Mouse (Mus musculus) limb, embryonic 11.5 days (tissue): Measurements from ENCODE around the gene Hormad1. TPM values are rescaled to one million over a fixed set of nuclear protein-coding genes. Genes with fewer than 3 reads are reported as not detected.

Experiments used
- ATAC-seq: fragments of 200-750 bp; cut with Nextera tagmentation; 2 replicates; pipeline ENCODE4 v1.8.0; 2017; ENCODE audit warnings: low read depth; ENCODE audit not compliant: insufficient number of reproducible peaks, low FRiP score, low TSS enrichment
- DNase-seq: peaks from one replicate; pipeline ENCODE4 v3.0.0-alpha.2; 2015; ENCODE audit warnings: low spot score
- H3K27ac ChIP-seq: fragments of 300-500 bp; sonication (generic); replicated peaks from 2 replicates; pipeline ENCODE4 v1.5.1; 2014; ENCODE audit warnings: low read depth, mild to moderate bottlenecking, low read length
- H3K27me3 ChIP-seq: fragments of 300-500 bp; sonication (generic); 2 replicates; pipeline ENCODE4 v1.6.1; 2014; ENCODE audit warnings: mild to moderate bottlenecking, low read length, mixed read lengths; ENCODE audit not compliant: control insufficient read depth, insufficient read depth
- H3K36me3 ChIP-seq: fragments of 300-500 bp; sonication (generic); 2 replicates; pipeline ENCODE4 v1.6.1; 2014; ENCODE audit warnings: mild to moderate bottlenecking, low read length, moderate library complexity, mixed read lengths; ENCODE audit not compliant: control insufficient read depth, insufficient read depth
- H3K4me1 ChIP-seq: fragments of 300-500 bp; sonication (generic); 2 replicates; pipeline ENCODE4 v1.6.1; 2014; ENCODE audit warnings: low read length, mixed read lengths; ENCODE audit not compliant: control insufficient read depth, insufficient read depth
- H3K4me2 ChIP-seq: fragments of 300-500 bp; sonication (generic); 2 replicates; pipeline ENCODE4 v1.6.1; 2014; ENCODE audit warnings: low read depth, mild to moderate bottlenecking, moderate library complexity; ENCODE audit not compliant: severe bottlenecking
- H3K4me3 ChIP-seq: fragments of 300-500 bp; sonication (generic); 2 replicates; pipeline ENCODE4 v1.5.1; 2014; ENCODE audit warnings: low read depth, low read length
- H3K9ac ChIP-seq: fragments of 300-500 bp; sonication (generic); 2 replicates; pipeline ENCODE4 v1.6.1; 2014; ENCODE audit warnings: mild to moderate bottlenecking, low read length
- H3K9me3 ChIP-seq: fragments of 300-500 bp; sonication (generic); 2 replicates; pipeline ENCODE4 v1.6.1; 2016; ENCODE audit warnings: low read length; ENCODE audit not compliant: control insufficient read depth
- WGBS: fragments of 180-500 bp; shearing (Covaris S2); extraction: QIAGEN DNeasy Blood & Tissue Kit; methylation state at CpG from one replicate; pipeline ENCODE4 v1.1.7; 2014; 5-methylcytosine and 5-hydroxymethylcytosine counted together
- polyA plus RNA-seq: library from polyadenylated mRNA; unstranded; fragments of >200 nt; fragmentation: Nextera tagmentation; extraction: Ambion mirVana; gene quantifications from 2 replicates; pipeline ENCODE4 v1.2.1, GENCODE M21; 2014

Hormad1 gene
- polyA plus RNA-seq, 1 experiment from 2014 or later: not detected

GRCm38 (mm10) chr3:95587754-95588603 is 28.5 kb downstream of the Hormad1 start:
- no peaks in the 10 kb centered on the region for H3K27me3 ChIP-seq
- DNase-seq (no peak), ATAC-seq (no peak; the same call in 1 of the 2 replicates)
- H3K4me3 ChIP-seq: peak overlapping the region; percentile 41
- H3K36me3 ChIP-seq: 0 out of 2 replicates have a peak, but pooled peaks cover 3% of the 10 kb centered on the region
- peak overlapping the region; percentile 49 for H3K4me2 ChIP-seq
- no peak overlapping the region for H3K27ac ChIP-seq
- 54% methylated on average over 8 of the region's 8 CpGs for WGBS
- no peaks in the 10 kb centered on the region for H3K9me3 ChIP-seq
- no peaks in the 10 kb centered on the region for H3K4me1 ChIP-seq
- H3K9ac ChIP-seq: no peak overlapping the region

- Histone ChIP-seq H3K27me3 (no peaks in the 10 kb centered on the region), H3K4me2 (peak within 1 kb of the TSS; percentile 49), H3K27ac (0 out of 2 replicates have a peak within 1 kb of the TSS, but pooled peaks have one; percentile 4), H3K9ac (peak within 1 kb of the TSS; percentile 35), H3K9me3 (no peaks in the 10 kb centered on the region), H3K4me3 (peak within 1 kb of the TSS; percentile 41), H3K4me1 (no peaks in the 10 kb centered on the region), H3K36me3 (peaks cover 3% of the 10 kb centered on the region; the same call in 1 of the 2 replicates)
- WGBS: under 1% methylated on average over 12 of the region's 12 CpGs
- ATAC-seq (peak; percentile 100), DNase-seq (peak; percentile 88)
These were observed 29.2 kb downstream of the Hormad1 start, which contains the start of gene Golph3l for GRCm38 (mm10) chr3:95588604-95589086. Golph3l (plus strand) TSS chr3:95588934.

GRCm38 (mm10) chr3:95598734-95599133 is 39.3 kb downstream of the Hormad1 start:
- Histone ChIP-seq H3K4me1 (no peaks in the 10 kb centered on the region), H3K27me3 (no peaks in the 10 kb centered on the region), H3K4me2 (no peak overlapping the region), H3K9me3 (no peaks in the 10 kb centered on the region), H3K4me3 (no peak overlapping the region), H3K36me3 (no peaks in the 10 kb centered on the region), H3K27ac (no peak overlapping the region), H3K9ac (no peak overlapping the region)
- ATAC-seq (no peak), DNase-seq (no peak)

GRCm38 (mm10) chr3:95601287-95601686 is 41.8 kb downstream of the Hormad1 start:
- Histone ChIP-seq H3K4me3 (no peak overlapping the region), H3K4me1 (no peaks in the 10 kb centered on the region), H3K9me3 (no peaks in the 10 kb centered on the region), H3K27ac (no peak overlapping the region), H3K9ac (no peak overlapping the region), H3K4me2 (no peak overlapping the region), H3K27me3 (no peaks in the 10 kb centered on the region), H3K36me3 (peaks cover 2% of the 10 kb centered on the region; the same call in 1 of the 2 replicates)
- ATAC-seq: no peak
- DNase-seq: no peak
- 91% methylated on average over 3 of the region's 3 CpGs for WGBS

- WGBS: 94% methylated on average over 3 of the region's 3 CpGs
- H3K36me3 ChIP-seq: peaks cover 2% of the 10 kb centered on the region; the same call in 1 of the 2 replicates
- ATAC-seq (no peak), DNase-seq (no peak)
- no peak overlapping the region for H3K4me2 ChIP-seq
- H3K4me3 ChIP-seq: no peak overlapping the region
- H3K4me1 ChIP-seq: no peaks in the 10 kb centered on the region
- H3K9ac ChIP-seq: no peak overlapping the region
- no peaks in the 10 kb centered on the region for H3K9me3 ChIP-seq
- H3K27me3 ChIP-seq: no peaks in the 10 kb centered on the region
- no peak overlapping the region for H3K27ac ChIP-seq
These were observed 46.6 kb downstream of the Hormad1 start for GRCm38 (mm10) chr3:95606096-95606495.

GRCm38 (mm10) chr3:95609195-95609594 is 49.7 kb downstream of the Hormad1 start:
- ATAC-seq (no peak), DNase-seq (no peak)
- Histone ChIP-seq H3K27ac (no peak overlapping the region), H3K4me3 (no peak overlapping the region), H3K4me1 (no peaks in the 10 kb centered on the region), H3K9me3 (no peaks in the 10 kb centered on the region), H3K9ac (no peak overlapping the region), H3K4me2 (no peak overlapping the region), H3K27me3 (no peaks in the 10 kb centered on the region), H3K36me3 (peaks cover 2% of the 10 kb centered on the region; the same call in 1 of the 2 replicates)
- 77% methylated on average over 3 of the region's 3 CpGs for WGBS

- peaks cover 6% of the 10 kb centered on the region; the same call in 1 of the 2 replicates for H3K36me3 ChIP-seq
- no peak for DNase-seq
- no peaks in the 10 kb centered on the region for H3K9me3 ChIP-seq
- no peaks in the 10 kb centered on the region for H3K4me1 ChIP-seq
- H3K9ac ChIP-seq: no peak overlapping the region
- no peaks in the 10 kb centered on the region for H3K27me3 ChIP-seq
- no peak overlapping the region for H3K27ac ChIP-seq
- WGBS: 92% methylated on average over 1 of the region's 1 CpGs
- no peak overlapping the region for H3K4me3 ChIP-seq
- no peak for ATAC-seq
- no peak overlapping the region for H3K4me2 ChIP-seq
These were observed 54.5 kb downstream of the Hormad1 start for GRCm38 (mm10) chr3:95613996-95614395.

- WGBS: 80% methylated on average over 1 of the region's 1 CpGs
- Histone ChIP-seq H3K36me3 (peaks cover 6% of the 10 kb centered on the region; the same call in 1 of the 2 replicates), H3K27me3 (no peaks in the 10 kb centered on the region), H3K27ac (no peak overlapping the region), H3K9me3 (no peaks in the 10 kb centered on the region), H3K4me3 (no peak overlapping the region), H3K4me2 (no peak overlapping the region), H3K9ac (no peak overlapping the region), H3K4me1 (no peaks in the 10 kb centered on the region)
- ATAC-seq: no peak
- DNase-seq: no peak
These were observed 59.0 kb downstream of the Hormad1 start for GRCm38 (mm10) chr3:95618511-95618910.
